Mouse (Mus musculus) embryo, embryonic 11 days (tissue): ENCODE data around the gene Gm38655.

ENCODE experiments used
- DNase-seq: peaks from one replicate; pipeline ENCODE4 v3.0.0-alpha.2; 2015

Gm38655 gene

GRCm38 (mm10) chr17:25175411-25175810 is at the start of gene Gm38655:
Gene Gm38655, minus strand, starts transcription at chr17:25175471.
- no peak for DNase-seq

GRCm38 (mm10) chr17:25224586-25225222 is 49.4 kb upstream of the Gm38655 start:
- DNase-seq, result no peak

GRCm38 (mm10) chr17:25222951-25223601 is 47.8 kb upstream of the Gm38655 start:
- no peak for DNase-seq

- peak; percentile 9 for DNase-seq
Observed at GRCm38 (mm10) chr17:25222504-25222940, 47.3 kb upstream of the Gm38655 start.

GRCm38 (mm10) chr17:25221821-25222503 is 46.7 kb upstream of the Gm38655 start:
- peak; percentile 74 for DNase-seq

GRCm38 (mm10) chr17:25220746-25221145 is 45.5 kb upstream of the Gm38655 start:
- DNase-seq, result no peak

- no peak for DNase-seq
Observed at GRCm38 (mm10) chr17:25219492-25220295, 44.4 kb upstream of the Gm38655 start.

GRCm38 (mm10) chr17:25218967-25219366 is 43.7 kb upstream of the Gm38655 start:
- no peak for DNase-seq

GRCm38 (mm10) chr17:25215431-25215830 is 40.2 kb upstream of the Gm38655 start:
- no peak for DNase-seq

- DNase-seq, result no peak
Observed at GRCm38 (mm10) chr17:25211705-25212104, 36.4 kb upstream of the Gm38655 start.

- DNase-seq, result no peak
Observed at GRCm38 (mm10) chr17:25210680-25211466, 35.6 kb upstream of the Gm38655 start.

- no peak for DNase-seq
Observed at GRCm38 (mm10) chr17:25210006-25210405, 34.7 kb upstream of the Gm38655 start.

- DNase-seq, result no peak
Observed at GRCm38 (mm10) chr17:25202401-25202800, 27.1 kb upstream of the Gm38655 start.

- DNase-seq, result no peak
Observed at GRCm38 (mm10) chr17:25189091-25189490, 13.8 kb upstream of the Gm38655 start.

- DNase-seq, result peak; percentile 81
Observed at GRCm38 (mm10) chr17:25188150-25189031, 13.1 kb upstream of the Gm38655 start, which contains the start of gene Unkl. Gene Unkl, plus strand, starts transcription at chr17:25188397.

GRCm38 (mm10) chr17:25187784-25188149 is 12.5 kb upstream of the Gm38655 start:
- DNase-seq, result no peak

- no peak for DNase-seq
Observed at GRCm38 (mm10) chr17:25184961-25185360, 9.7 kb upstream of the Gm38655 start.

- DNase-seq, result peak; percentile 99
Observed at GRCm38 (mm10) chr17:25184129-25184691, 8.9 kb upstream of the Gm38655 start, which contains the start of gene BC003965. Gene BC003965, plus strand, starts transcription at chr17:25184554.

GRCm38 (mm10) chr17:25183232-25183631 is 8.0 kb upstream of the Gm38655 start:
- no peak for DNase-seq

- DNase-seq, result no peak
Observed at GRCm38 (mm10) chr17:25172558-25172957, 2.7 kb downstream of the Gm38655 start.

- no peak for DNase-seq
Observed at GRCm38 (mm10) chr17:25169706-25170105, 5.6 kb downstream of the Gm38655 start.
